9 mouse cellular contexts compared by ENCODE assay signal in the genomic region with DNA sequence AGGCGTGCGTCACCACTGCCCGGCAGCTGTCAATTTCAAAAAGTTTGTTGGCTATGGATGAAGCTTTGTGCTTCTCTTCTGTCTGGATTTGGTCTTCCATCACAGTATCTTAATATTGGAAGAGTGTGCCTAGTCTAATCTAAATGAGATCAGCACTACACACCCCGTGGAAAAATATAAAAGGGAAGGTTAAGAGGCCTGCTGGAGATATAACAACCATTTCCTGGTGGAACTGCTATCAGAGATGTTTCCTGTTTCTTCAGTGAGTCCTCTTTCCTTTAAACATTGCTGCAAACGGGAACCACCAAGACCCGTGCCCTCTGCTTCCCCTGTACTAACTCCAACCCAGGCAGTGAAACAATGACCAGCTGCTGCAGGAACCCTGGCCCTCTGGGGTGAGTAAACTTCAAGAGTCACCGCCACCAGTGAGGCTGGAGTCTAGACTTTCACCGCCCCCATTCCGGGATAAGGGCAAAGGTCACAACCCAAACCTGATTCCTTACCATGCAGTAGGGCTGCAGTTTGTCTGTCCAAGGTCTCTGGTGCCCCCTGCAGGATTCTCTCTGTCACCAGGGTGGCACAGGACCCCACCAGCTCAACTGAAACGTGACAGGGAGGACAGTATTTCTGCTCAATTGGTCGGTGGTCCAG. TPM values are rescaled to one million over a fixed set of nuclear protein-coding genes. Genes with fewer than 3 reads are reported as not detected.
A peak's percentile ranks its signal among the peaks of the same experiment; 100 is the strongest.
DNase-seq lines count a peak whose midpoint lies in the region; ATAC-seq lines count a peak whose summit lies in the region.
"Had no signal": no experiment of that assay in that cellular context is flagged by ENCODE, and none has a peak within 500 bp of the region (broad histone marks: within the 10 kb centered on the region; RNA-seq: fewer than 3 reads in every experiment).

No protein-coding gene starts in this region.

- H3K9ac ChIP-seq in midbrain, embryonic 13.5 days (replicated peaks) = no peak overlapping the region
- no peak overlapping the region for H3K9ac ChIP-seq in hindbrain, embryonic 16.5 days (ENCODE audit: low read depth, low read length)
- H3K9ac ChIP-seq: embryonic facial prominence, embryonic 12.5 days had no signal

- intact Hi-C loops in left cerebral cortex, postnatal 14 days (cut with DNase I) = loop anchor here (5.0 kb wide), 1 partner anchor 121 kb away; a partner anchor contains a TSS

- no peaks in the 10 kb centered on the region for H3K9me3 ChIP-seq in midbrain, embryonic 10.5 days (replicated peaks)
- no peaks in the 10 kb centered on the region for H3K9me3 ChIP-seq in midbrain, embryonic 13.5 days
- H3K9me3 ChIP-seq in hindbrain, embryonic 16.5 days (ENCODE audit: control insufficient read depth, low read length) = no peaks in the 10 kb centered on the region
- H3K9me3 ChIP-seq: embryonic facial prominence, embryonic 12.5 days had no signal

- peaks cover 92% of the 10 kb centered on the region for H3K36me3 ChIP-seq in midbrain, embryonic 10.5 days
- H3K36me3 ChIP-seq in midbrain, embryonic 13.5 days = peaks cover 86% of the 10 kb centered on the region
- H3K36me3 ChIP-seq in hindbrain, embryonic 16.5 days (ENCODE audit: control insufficient read depth, insufficient read depth, low read length) = peaks cover 48% of the 10 kb centered on the region
- peaks cover 5% of the 10 kb centered on the region for H3K36me3 ChIP-seq in splenic B cell, adult 2 months (ENCODE audit: control insufficient read depth, insufficient read depth, low read length, poor library complexity, severe bottlenecking)

- peak; percentile 64 for DNase-seq in midbrain, embryonic 10.5 days (ENCODE audit: low spot score)
- DNase-seq in adrenal gland, adult 18-20 months (ENCODE audit: low spot score in 2 of 2) = peak; percentile 61 to 75
- peak; percentile 57 to 67 for DNase-seq in left cerebral cortex, postnatal 14 days (ENCODE audit: low spot score in 2 of 2)
- peak; percentile 84 for DNase-seq in splenic B cell, adult 2 months (ENCODE audit: low read depth, low spot score)

- no peak overlapping the region; the same call in 1 of the 2 replicates for H3K27ac ChIP-seq in midbrain, embryonic 10.5 days (replicated peaks)
- no peak overlapping the region for H3K27ac ChIP-seq in midbrain, embryonic 13.5 days
- no peak overlapping the region for H3K27ac ChIP-seq in hindbrain, embryonic 16.5 days (ENCODE audit: low read depth, low read length)
- H3K27ac ChIP-seq: embryonic facial prominence, embryonic 12.5 days had no signal

- no peaks in the 10 kb centered on the region for H3K27me3 ChIP-seq in midbrain, embryonic 10.5 days (ENCODE audit: low read depth, poor library complexity, severe bottlenecking)
- no peaks in the 10 kb centered on the region for H3K27me3 ChIP-seq in midbrain, embryonic 13.5 days
- no peaks in the 10 kb centered on the region for H3K27me3 ChIP-seq in hindbrain, embryonic 16.5 days (replicated peaks; ENCODE audit: control insufficient read depth, insufficient read depth, low read length)
- H3K27me3 ChIP-seq in splenic B cell, adult 2 months (ENCODE audit: control insufficient read depth, insufficient read depth, low read length, poor library complexity, severe bottlenecking) = no peaks in the 10 kb centered on the region
- H3K27me3 ChIP-seq: embryonic facial prominence, embryonic 12.5 days had no signal

- WGBS in midbrain, embryonic 10.5 days = 47% methylated on average over 11 of the region's 11 CpGs
- 54% methylated on average over 11 of the region's 11 CpGs for WGBS in midbrain, embryonic 13.5 days
- 55% methylated on average over 11 of the region's 11 CpGs for WGBS in hindbrain, embryonic 16.5 days

- no peak overlapping the region for H3K4me2 ChIP-seq in midbrain, embryonic 13.5 days (replicated peaks)
- no peak overlapping the region for H3K4me2 ChIP-seq in hindbrain, embryonic 16.5 days (ENCODE audit: low read length)
- H3K4me2 ChIP-seq: embryonic facial prominence, embryonic 12.5 days had no signal

- no peak overlapping the region for H3K4me3 ChIP-seq in midbrain, embryonic 10.5 days
- no peak overlapping the region for H3K4me3 ChIP-seq in midbrain, embryonic 13.5 days (replicated peaks)
- no peak overlapping the region for H3K4me3 ChIP-seq in hindbrain, embryonic 16.5 days (ENCODE audit: low read length)
- H3K4me3 ChIP-seq: embryonic facial prominence, embryonic 12.5 days had no signal

- no peak for ATAC-seq in midbrain, embryonic 13.5 days
- peak; percentile 42; the same call in 1 of the 2 replicates for ATAC-seq in frontal cortex, adult (ENCODE audit: low TSS enrichment)
- peak; percentile 45; the same call in 1 of the 2 replicates for ATAC-seq in hindbrain, embryonic 16.5 days
- ATAC-seq in megakaryocyte progenitor cell, adult 5-6 weeks (replicated peaks; ENCODE audit: poor library complexity) = peak; percentile 98

- H3K4me1 ChIP-seq in midbrain, embryonic 10.5 days = peaks cover 6% of the 10 kb centered on the region; the same call in 1 of the 2 replicates
- no peaks in the 10 kb centered on the region for H3K4me1 ChIP-seq in midbrain, embryonic 13.5 days (replicated peaks)
- no peaks in the 10 kb centered on the region for H3K4me1 ChIP-seq in hindbrain, embryonic 16.5 days (ENCODE audit: control insufficient read depth, insufficient read depth, low read depth, low read length)
- H3K4me1 ChIP-seq: embryonic facial prominence, embryonic 12.5 days had no signal

RNA-seq across cellular contexts. Expression of a gene that starts 12.2 kb away (rescaled TPM):
- polyA plus RNA-seq in midbrain, embryonic 10.5 days (2016; fragmentation: Nextera tagmentation; extraction: Ambion mirVana) = 0.09 and 0.32 TPM in 2 replicates
- polyA plus RNA-seq in midbrain, embryonic 13.5 days (2015; fragmentation: Nextera tagmentation; extraction: Ambion mirVana) = 0.17 TPM in 1 of 2 replicates, not detected in the other
- not detected for total RNA-seq in adrenal gland, adult 18-20 months (2021)
- polyA plus RNA-seq in hindbrain, embryonic 16.5 days (2015; fragmentation: Nextera tagmentation; extraction: Ambion mirVana) = 0.20 TPM in 1 of 2 replicates, not detected in the other
- under 1 TPM in 1 of 2 experiments, not detected in 1; 0.33 TPM for total RNA-seq in left cerebral cortex, postnatal 14 days (2021)
- total RNA-seq in megakaryocyte progenitor cell, adult 5-6 weeks (2015) = not detected in 2 replicates
- not detected in 2 replicates for total RNA-seq in megakaryocyte progenitor cell, adult 5-6 weeks (2017)

RNA-seq across cellular contexts. Expression of a gene that starts 17.9 kb away (rescaled TPM):
- 29.2 and 37.6 TPM in 2 replicates for polyA plus RNA-seq in midbrain, embryonic 10.5 days (2016; fragmentation: Nextera tagmentation; extraction: Ambion mirVana)
- 47.5 and 50.5 TPM in 2 replicates for polyA plus RNA-seq in midbrain, embryonic 13.5 days (2015; fragmentation: Nextera tagmentation; extraction: Ambion mirVana)
- total RNA-seq in adrenal gland, adult 18-20 months (2021) = 100 to 1,000 TPM in 1 of 2 experiments, 10 to 100 TPM in 1; 75.5 to 124 TPM
- 35.8 and 36.3 TPM in 2 replicates for polyA plus RNA-seq in hindbrain, embryonic 16.5 days (2015; fragmentation: Nextera tagmentation; extraction: Ambion mirVana)
- total RNA-seq in left cerebral cortex, postnatal 14 days (2021) = 10 to 100 TPM; 23.5 to 25.5 TPM
- total RNA-seq in megakaryocyte progenitor cell, adult 5-6 weeks (2015) = 30.9 and 33.2 TPM in 2 replicates
- 22.7 and 23.6 TPM in 2 replicates for total RNA-seq in megakaryocyte progenitor cell, adult 5-6 weeks (2017)

RNA-seq across cellular contexts. Expression of a gene that starts 18.7 kb away (rescaled TPM):
- polyA plus RNA-seq in midbrain, embryonic 10.5 days (2016; fragmentation: Nextera tagmentation; extraction: Ambion mirVana) = 25.2 and 27.9 TPM in 2 replicates
- 46.4 and 50.1 TPM in 2 replicates for polyA plus RNA-seq in midbrain, embryonic 13.5 days (2015; fragmentation: Nextera tagmentation; extraction: Ambion mirVana)
- 10 to 100 TPM; 20.1 to 21.9 TPM for total RNA-seq in adrenal gland, adult 18-20 months (2021)
- 77.6 and 79.9 TPM in 2 replicates for polyA plus RNA-seq in hindbrain, embryonic 16.5 days (2015; fragmentation: Nextera tagmentation; extraction: Ambion mirVana)
- total RNA-seq in left cerebral cortex, postnatal 14 days (2021) = 10 to 100 TPM; 31.7 to 32.3 TPM
- total RNA-seq in megakaryocyte progenitor cell, adult 5-6 weeks (2015) = 14.8 and 15.2 TPM in 2 replicates
- 7.8 and 11.8 TPM in 2 replicates for total RNA-seq in megakaryocyte progenitor cell, adult 5-6 weeks (2017)

RNA-seq across cellular contexts. Expression of a gene that starts 21.8 kb away (rescaled TPM):
- polyA plus RNA-seq in midbrain, embryonic 10.5 days (2016; fragmentation: Nextera tagmentation; extraction: Ambion mirVana) = 0.24 and 0.25 TPM in 2 replicates
- 0.23 and 0.26 TPM in 2 replicates for polyA plus RNA-seq in midbrain, embryonic 13.5 days (2015; fragmentation: Nextera tagmentation; extraction: Ambion mirVana)
- total RNA-seq in adrenal gland, adult 18-20 months (2021) = under 1 TPM; 0.17 to 0.26 TPM
- 0.29 and 0.30 TPM in 2 replicates for polyA plus RNA-seq in hindbrain, embryonic 16.5 days (2015; fragmentation: Nextera tagmentation; extraction: Ambion mirVana)
- not detected for total RNA-seq in left cerebral cortex, postnatal 14 days (2021)
- total RNA-seq in megakaryocyte progenitor cell, adult 5-6 weeks (2015) = 1.0 and 1.4 TPM in 2 replicates
- 0.34 and 0.46 TPM in 2 replicates for total RNA-seq in megakaryocyte progenitor cell, adult 5-6 weeks (2017)

RNA-seq across cellular contexts. Expression of a gene that starts 31.2 kb away (rescaled TPM):
- polyA plus RNA-seq in midbrain, embryonic 10.5 days (2016; fragmentation: Nextera tagmentation; extraction: Ambion mirVana) = 41.1 and 72.9 TPM in 2 replicates
- 253 and 276 TPM in 2 replicates for polyA plus RNA-seq in midbrain, embryonic 13.5 days (2015; fragmentation: Nextera tagmentation; extraction: Ambion mirVana)
- 1 to 10 TPM; 5.9 to 6.2 TPM for total RNA-seq in adrenal gland, adult 18-20 months (2021)
- 282 and 327 TPM in 2 replicates for polyA plus RNA-seq in hindbrain, embryonic 16.5 days (2015; fragmentation: Nextera tagmentation; extraction: Ambion mirVana)
- 100 to 1,000 TPM; 468 to 474 TPM for total RNA-seq in left cerebral cortex, postnatal 14 days (2021)
- 4.6 and 5.8 TPM in 2 replicates for total RNA-seq in megakaryocyte progenitor cell, adult 5-6 weeks (2015)
- 4.9 and 5.5 TPM in 2 replicates for total RNA-seq in megakaryocyte progenitor cell, adult 5-6 weeks (2017)
